Mouse (Mus musculus) G1E (cell line): ENCODE measurements at regions not wholly inside any gene's neighbourhood (a gene's known extent, or its start where the extent isn't known, plus 50 kb on each side); places are given as distances from the start of the nearest gene placed in this dataset.

Source experiments
- ATAC-seq: 2 replicates; pipeline ENCODE4 v1.8.0; 2016; ENCODE audit warnings: mild to moderate bottlenecking; ENCODE audit not compliant: insufficient number of reproducible peaks, poor library complexity, low FRiP score, severe bottlenecking; ENCODE audit errors: extremely low read depth
- DNase-seq: peaks from one replicate; pipeline ENCODE4 v3.0.0; 2012; ENCODE audit warnings: low spot score
- H3K27me3 ChIP-seq: 2 replicates; pipeline ENCODE4 v1.6.1; 2012; ENCODE audit warnings: mild to moderate bottlenecking, low read length, inconsistent platforms; ENCODE audit not compliant: insufficient read depth
- H3K36me3 ChIP-seq: replicated peaks from 2 replicates; pipeline ENCODE3; 2012; ENCODE audit warnings: mild to moderate bottlenecking, inconsistent platforms
- H3K4me1 ChIP-seq: 2 replicates; pipeline ENCODE4 v1.6.1; 2012; ENCODE audit warnings: low read depth, low read length, inconsistent platforms, mixed read lengths; ENCODE audit not compliant: insufficient read depth
- H3K4me3 ChIP-seq: 2 replicates; pipeline ENCODE4 v1.5.1; 2012; ENCODE audit warnings: low read depth, mild to moderate bottlenecking, inconsistent platforms, low read length, moderate library complexity, mixed read lengths
- H3K9me3 ChIP-seq: replicated peaks from 2 replicates; pipeline ENCODE4 v1.6.1; 2012; ENCODE audit warnings: inconsistent platforms
- CTCF ChIP-seq: IDR thresholded peaks from 2 replicates; pipeline ENCODE4 v1.5.1; 2012; ENCODE audit warnings: low read depth, low read length, inconsistent platforms, mixed read lengths
- GATA1 ChIP-seq: IDR thresholded peaks from 2 replicates; pipeline ENCODE4 v1.6.1; 2012; ENCODE audit warnings: borderline replicate concordance, low read length, inconsistent platforms, mixed read lengths
- GATA2 ChIP-seq: IDR thresholded peaks from 2 replicates; pipeline ENCODE4 v1.6.1; 2012; ENCODE audit warnings: low read depth, low read length, inconsistent platforms, borderline replicate concordance
- POLR2AphosphoS5 ChIP-seq: IDR thresholded peaks from 2 replicates; pipeline ENCODE4 v1.6.1; 2012; ENCODE audit warnings: low read depth, low read length, inconsistent platforms; ENCODE audit not compliant: insufficient replicate concordance
- TAL1 ChIP-seq: conservative IDR thresholded peaks from 2 replicates; pipeline ENCODE4 v1.6.1; 2012; ENCODE audit warnings: low read depth, low read length, inconsistent platforms, mixed read lengths

- Histone ChIP-seq H3K4me3 (no peak overlapping the region), H3K36me3 (no peaks in the 10 kb centered on the region), H3K27me3 (no peaks in the 10 kb centered on the region), H3K9me3 (peaks cover 79% of the 10 kb centered on the region), H3K4me1 (no peaks in the 10 kb centered on the region)
- ATAC-seq (no peak), DNase-seq (no peak)
- no peak for TF ChIP-seq POLR2AphosphoS5
- no peak for TF ChIP-seq GATA2
- TF ChIP-seq GATA1: no peak
- TF ChIP-seq CTCF: no peak
- no peak for TF ChIP-seq TAL1
Observed at GRCm38 (mm10) chr2:173350831-173351230, 74.5 kb upstream of the Pmepa1 start.

- H3K4me1 ChIP-seq: no peaks in the 10 kb centered on the region
- H3K36me3 ChIP-seq: no peaks in the 10 kb centered on the region
- H3K27me3 ChIP-seq: no peaks in the 10 kb centered on the region
- H3K4me3 ChIP-seq: no peak overlapping the region
- H3K9me3 ChIP-seq: peaks cover 81% of the 10 kb centered on the region
- DNase-seq (no peak), ATAC-seq (no peak)
- TF ChIP-seq CTCF (no peak), GATA1 (no peak), POLR2AphosphoS5 (no peak), TAL1 (no peak), GATA2 (no peak)
Observed at GRCm38 (mm10) chr2:173351831-173352755, 75.8 kb upstream of the Pmepa1 start.

- no peaks in the 10 kb centered on the region for H3K4me1 ChIP-seq
- TF ChIP-seq CTCF: no peak
- TF ChIP-seq GATA1: no peak
- no peak for ATAC-seq
- no peak overlapping the region for H3K4me3 ChIP-seq
- peaks cover 81% of the 10 kb centered on the region for H3K9me3 ChIP-seq
- no peak for DNase-seq
- no peaks in the 10 kb centered on the region for H3K27me3 ChIP-seq
- H3K36me3 ChIP-seq: no peaks in the 10 kb centered on the region
Observed at GRCm38 (mm10) chr2:173352756-173353139, 76.4 kb upstream of the Pmepa1 start.

- Histone ChIP-seq H3K36me3 (no peaks in the 10 kb centered on the region), H3K27me3 (no peaks in the 10 kb centered on the region), H3K4me3 (no peak overlapping the region), H3K4me1 (no peaks in the 10 kb centered on the region), H3K9me3 (peaks cover 88% of the 10 kb centered on the region)
- no peak for TF ChIP-seq CTCF
- TF ChIP-seq POLR2AphosphoS5: no peak
- no peak for TF ChIP-seq TAL1
- no peak for TF ChIP-seq GATA2
- TF ChIP-seq GATA1: no peak
- DNase-seq (no peak), ATAC-seq (no peak)
Observed at GRCm38 (mm10) chr2:173353435-173354241, 77.3 kb upstream of the Pmepa1 start.

GRCm38 (mm10) chr2:173356786-173357185 is 80.5 kb upstream of the Pmepa1 start:
- TF ChIP-seq CTCF (no peak), GATA1 (no peak), GATA2 (no peak), POLR2AphosphoS5 (no peak), TAL1 (no peak)
- H3K27me3 ChIP-seq: no peaks in the 10 kb centered on the region
- no peaks in the 10 kb centered on the region for H3K36me3 ChIP-seq
- no peak overlapping the region for H3K4me3 ChIP-seq
- no peaks in the 10 kb centered on the region for H3K4me1 ChIP-seq
- ATAC-seq (no peak), DNase-seq (no peak)
- H3K9me3 ChIP-seq: peaks cover 94% of the 10 kb centered on the region

GRCm38 (mm10) chr2:173365441-173366166 is 89.3 kb upstream of the Pmepa1 start:
- Histone ChIP-seq H3K27me3 (no peaks in the 10 kb centered on the region), H3K36me3 (no peaks in the 10 kb centered on the region), H3K9me3 (peaks cover 86% of the 10 kb centered on the region), H3K4me1 (no peaks in the 10 kb centered on the region), H3K4me3 (no peak overlapping the region)
- no peak for DNase-seq
- TF ChIP-seq GATA2: no peak
- no peak for TF ChIP-seq GATA1
- TF ChIP-seq TAL1: no peak
- no peak for TF ChIP-seq CTCF
- TF ChIP-seq POLR2AphosphoS5: no peak
- ATAC-seq: no peak
